Mouse (Mus musculus): Measurements from ENCODE around the gene Ocm.

The Ocm gene

DNA sequence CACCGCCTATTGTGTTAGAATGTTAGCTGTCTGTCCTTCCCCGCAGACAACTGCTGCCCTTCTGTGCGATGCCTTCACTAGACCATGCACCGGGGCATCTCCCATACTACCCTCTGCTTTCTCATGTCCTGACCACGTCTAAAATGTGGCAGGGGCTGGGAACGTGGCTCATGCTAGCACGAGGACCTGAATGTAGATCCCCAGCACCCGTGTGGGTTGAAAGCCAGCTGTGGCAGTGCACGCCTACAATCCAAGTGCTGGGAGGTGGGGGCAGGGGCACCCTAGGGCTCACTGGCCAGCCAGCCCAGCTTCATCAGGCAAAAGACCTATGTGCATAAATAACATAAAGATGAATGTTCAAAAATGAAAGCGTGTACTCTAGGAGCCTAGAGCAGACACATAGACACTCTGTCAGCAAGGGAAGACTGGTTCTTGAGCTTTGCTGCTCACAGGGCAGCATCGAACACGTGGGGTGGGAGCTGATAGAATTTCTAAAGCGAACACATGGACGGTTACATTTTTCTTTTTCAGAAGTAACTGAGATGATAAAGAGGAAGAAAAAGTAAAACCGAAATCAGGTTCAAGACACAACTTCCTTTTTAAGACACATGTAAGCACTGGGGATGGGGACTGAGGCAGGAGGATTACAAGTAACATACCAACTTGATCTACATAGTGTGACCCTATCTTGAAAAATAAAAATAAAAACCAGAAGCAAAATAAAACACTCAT is 23.8 kb downstream of the Ocm start:
- in situ Hi-C loops (cut with MseI, MboI): no loop called here

DNA sequence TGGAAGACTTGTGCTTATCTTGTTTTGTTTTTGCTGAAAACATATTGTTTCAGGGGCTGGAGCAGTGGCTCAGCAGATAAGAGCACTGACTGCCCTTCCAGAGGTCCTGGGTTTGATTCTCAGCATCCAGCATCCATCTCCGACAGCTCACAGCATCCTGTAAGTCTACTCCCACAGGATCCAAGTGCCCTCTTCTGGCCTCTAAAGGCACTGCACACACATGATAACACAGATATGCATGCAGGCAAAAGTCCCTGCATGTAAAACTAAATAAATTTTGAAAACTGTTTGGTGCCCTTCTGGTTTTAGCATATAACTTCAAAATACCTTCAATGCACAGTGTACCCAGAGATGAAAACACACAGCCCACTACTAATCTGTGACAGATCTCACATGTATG is 27.1 kb downstream of the Ocm start:
- in situ Hi-C loops (cut with MseI, MboI): no loop called here

DNA sequence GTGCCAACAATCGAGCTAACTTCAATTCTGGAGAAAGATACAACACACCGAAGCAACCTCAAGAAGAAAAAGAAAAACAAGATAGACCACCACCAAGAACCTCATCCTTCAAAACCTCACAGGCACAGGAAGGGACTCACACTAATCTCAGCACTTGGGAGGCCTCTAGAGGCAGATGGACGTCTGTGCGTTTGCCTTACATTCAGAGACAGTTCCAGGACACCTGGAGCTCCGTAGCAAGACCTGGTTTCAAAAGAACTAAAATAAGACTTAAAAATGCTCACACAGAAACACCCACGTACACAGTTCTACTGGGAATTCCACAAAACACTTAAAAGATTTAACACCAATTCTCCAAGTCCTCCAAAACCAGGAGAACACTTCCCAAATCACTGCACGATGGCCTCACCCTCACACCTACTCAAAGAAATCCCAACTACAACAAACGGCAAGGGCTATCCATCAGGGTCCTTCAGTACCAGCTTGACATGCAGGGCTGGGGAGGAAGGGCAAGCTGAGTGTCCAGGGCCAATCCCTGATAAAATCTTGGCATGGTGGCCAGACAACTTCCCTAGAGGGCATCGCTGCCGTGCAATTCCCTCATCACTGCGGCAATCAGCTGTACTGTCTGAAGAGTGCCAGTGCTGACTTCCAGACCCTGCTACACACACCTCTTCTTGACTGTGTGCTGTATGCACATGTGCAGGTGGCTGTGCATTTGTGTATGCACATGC is 31.7 kb downstream of the Ocm start:
- in situ Hi-C loops (cut with MseI, MboI): no loop called here

DNA sequence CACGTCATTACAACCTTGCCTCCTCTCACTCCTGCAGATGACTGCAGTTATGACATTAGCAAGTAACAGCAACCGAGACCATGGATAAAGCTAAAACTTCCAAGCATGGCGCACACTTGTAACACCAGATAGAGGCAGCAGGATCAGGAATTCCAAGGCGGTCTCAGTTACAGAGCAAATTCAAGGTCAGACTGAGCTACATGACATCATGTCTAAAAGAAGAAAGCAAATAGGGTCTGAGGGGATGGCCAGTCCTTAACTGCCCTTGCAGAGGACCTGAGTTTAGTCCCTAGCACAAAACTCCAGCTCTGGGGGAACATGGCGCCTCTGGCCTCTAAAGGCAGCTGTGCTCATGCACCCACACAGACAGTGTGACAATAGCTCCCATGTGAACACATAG is 32.6 kb downstream of the Ocm start:
- in situ Hi-C loops (cut with MseI, MboI): no loop called here

DNA sequence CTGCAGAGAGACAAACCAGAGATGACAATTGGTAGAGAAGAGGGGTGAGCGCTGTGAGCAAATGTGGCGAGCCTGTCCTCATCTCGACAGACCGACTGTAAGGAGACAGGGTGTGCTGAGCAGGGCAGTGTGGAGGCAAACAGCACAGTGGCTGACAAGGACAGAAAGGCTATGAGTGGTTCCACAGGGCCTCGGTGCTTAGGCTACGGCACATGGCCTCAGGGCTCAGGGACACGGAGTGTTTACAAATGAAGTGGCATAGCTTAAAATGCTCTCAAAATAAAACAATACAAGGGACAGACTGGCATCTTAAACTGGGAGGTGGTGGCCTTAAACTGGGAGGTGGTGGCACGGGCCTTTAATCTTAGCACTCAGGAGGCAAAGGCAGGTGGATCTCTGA is 33.2 kb downstream of the Ocm start:
- in situ Hi-C loops (cut with MseI, MboI): no loop called here

GRCm38 (mm10) chr5:143992661-143993060 is 33.8 kb downstream of the Ocm start:
- in situ Hi-C loops (cut with MseI, MboI): no loop called here

DNA sequence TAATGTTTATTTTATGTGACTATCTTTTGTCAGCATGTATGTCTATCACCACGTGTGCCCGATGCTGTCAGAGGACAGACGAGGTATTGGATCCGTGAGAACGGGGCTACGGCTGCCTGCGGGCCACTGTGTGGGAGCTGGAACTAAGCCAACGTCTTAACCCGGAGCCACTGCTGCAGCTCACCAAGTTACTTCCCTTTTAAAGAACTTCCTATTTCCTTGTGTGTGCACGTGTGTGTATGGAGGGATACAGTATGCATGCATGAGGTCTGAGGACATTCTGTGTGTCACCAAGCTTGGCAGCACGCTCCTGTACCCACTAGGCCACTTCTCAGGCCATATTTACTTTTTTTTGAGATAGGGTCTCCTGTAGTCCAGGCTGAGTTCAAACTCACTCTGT is 36.4 kb downstream of the Ocm start:
- in situ Hi-C loops (cut with MseI, MboI): no loop called here

GRCm38 (mm10) chr5:143989046-143989445 is 37.4 kb downstream of the Ocm start:
- in situ Hi-C loops (cut with MseI, MboI): no loop called here

- in situ Hi-C loops (cut with MseI, MboI): no loop called here
Observed at GRCm38 (mm10) chr5:143987596-143987995, 38.9 kb downstream of the Ocm start.

DNA sequence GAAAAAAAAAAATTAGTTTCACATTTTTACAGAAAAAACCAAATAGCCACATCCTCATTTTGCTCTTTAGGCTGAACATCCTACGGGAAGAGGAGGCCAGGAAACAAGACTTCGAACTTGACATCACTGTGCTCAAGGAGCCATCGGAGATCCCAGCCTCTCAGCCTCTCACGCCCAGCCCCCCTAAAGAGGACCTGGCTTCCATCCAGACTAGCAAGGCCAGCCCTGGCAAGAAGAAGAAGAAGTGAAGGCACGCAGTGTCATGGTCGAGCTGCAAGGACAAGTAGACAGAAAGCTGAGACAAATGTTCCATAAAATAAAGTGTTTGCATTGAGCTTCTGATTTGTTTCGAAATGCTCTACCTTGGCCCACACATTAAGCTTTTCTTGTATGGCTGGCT is 41.1 kb downstream of the Ocm start:
- in situ Hi-C loops (cut with MseI, MboI): no loop called here

DNA sequence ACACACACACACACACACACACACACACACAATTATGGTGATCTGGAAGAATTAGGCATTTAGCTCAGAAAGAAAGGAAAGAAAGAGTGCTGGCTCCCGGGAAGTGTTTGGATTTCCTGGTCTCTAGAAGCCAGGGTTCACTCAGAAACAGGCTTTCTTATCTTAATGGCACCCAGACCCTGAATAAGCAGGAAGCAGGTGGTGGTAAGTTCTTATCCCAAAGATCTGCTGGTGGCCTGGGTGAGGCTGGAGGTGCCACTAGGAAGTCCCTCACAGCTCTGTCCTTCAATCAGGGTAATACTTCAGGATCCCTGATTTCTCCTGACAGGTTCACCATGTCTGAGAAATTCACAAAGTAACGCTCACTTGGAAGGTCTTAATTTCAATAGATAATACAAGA is 44.1 kb downstream of the Ocm start:
- in situ Hi-C loops (cut with MseI, MboI): no loop called here

DNA sequence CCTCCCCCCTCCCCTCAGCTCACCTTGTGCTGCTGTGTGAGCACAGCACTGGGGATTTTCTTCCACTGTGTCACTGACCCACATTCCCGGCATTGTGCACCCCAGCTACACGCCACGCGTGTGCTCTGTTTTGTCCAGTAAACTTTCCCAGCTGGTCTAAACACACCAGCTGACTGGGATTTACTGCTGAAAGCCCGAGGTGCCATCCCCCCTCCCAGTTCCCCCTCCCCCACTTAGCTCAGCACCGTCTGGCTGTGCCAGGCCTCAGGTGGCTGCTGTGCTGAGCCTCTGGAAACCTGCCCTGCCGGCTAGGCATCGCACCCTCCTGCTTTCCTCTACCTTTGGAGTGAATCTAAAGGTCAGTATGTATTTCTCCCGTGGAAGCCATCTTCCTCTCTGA is 45.6 kb downstream of the Ocm start:
- in situ Hi-C loops (cut with MseI, MboI): no loop called here

- in situ Hi-C loops (cut with MseI, MboI): no loop called here
Observed at GRCm38 (mm10) chr5:143976726-143977431, 49.6 kb downstream of the Ocm start.

DNA sequence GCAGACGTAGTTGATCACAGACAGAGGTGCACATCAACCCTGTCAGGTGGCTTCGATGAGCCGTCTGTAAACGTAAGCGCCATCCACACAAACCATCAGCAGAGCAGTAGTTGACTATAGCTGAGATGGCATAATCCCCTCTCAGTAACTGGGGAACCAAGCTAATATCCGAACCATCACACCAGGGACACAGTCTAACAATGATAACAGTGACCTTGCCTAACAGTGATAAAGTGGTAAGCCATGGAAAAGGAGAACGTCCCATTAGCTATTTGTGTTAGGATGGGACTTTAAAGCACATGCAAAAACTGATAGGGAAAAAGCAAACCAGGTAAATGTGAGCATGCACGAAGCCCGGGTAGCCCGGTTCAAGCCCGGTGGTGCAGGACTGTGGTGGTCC is 50.2 kb downstream of the Ocm start:
- in situ Hi-C loops (cut with MseI, MboI): no loop called here

DNA sequence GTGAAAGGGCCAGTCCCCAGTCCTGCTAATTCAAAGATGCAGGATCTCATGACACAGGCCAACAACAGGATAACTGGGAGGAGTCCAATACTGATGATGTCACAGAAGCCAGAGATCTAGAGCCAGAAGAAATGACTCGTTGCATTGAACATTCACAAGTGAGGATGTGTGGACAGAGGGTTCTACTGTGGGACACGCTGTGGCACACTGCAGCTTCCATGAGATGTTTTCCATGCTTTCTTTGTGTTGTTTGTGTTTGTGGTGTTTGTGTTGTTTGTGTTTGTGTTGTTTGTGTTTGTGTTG is 50.9 kb downstream of the Ocm start:
- in situ Hi-C loops (cut with MseI, MboI): no loop called here

GRCm38 (mm10) chr5:143974931-143975630 is 51.4 kb downstream of the Ocm start:
- in situ Hi-C loops (cut with MseI, MboI): no loop called here

GRCm38 (mm10) chr5:143972628-143973027 is 53.8 kb downstream of the Ocm start:
- in situ Hi-C loops (cut with MseI, MboI): no loop called here

Data from mouse trophoblast stem cell (cell line).